Mouse (Mus musculus): ENCODE results near the gene Large1.

DNA sequence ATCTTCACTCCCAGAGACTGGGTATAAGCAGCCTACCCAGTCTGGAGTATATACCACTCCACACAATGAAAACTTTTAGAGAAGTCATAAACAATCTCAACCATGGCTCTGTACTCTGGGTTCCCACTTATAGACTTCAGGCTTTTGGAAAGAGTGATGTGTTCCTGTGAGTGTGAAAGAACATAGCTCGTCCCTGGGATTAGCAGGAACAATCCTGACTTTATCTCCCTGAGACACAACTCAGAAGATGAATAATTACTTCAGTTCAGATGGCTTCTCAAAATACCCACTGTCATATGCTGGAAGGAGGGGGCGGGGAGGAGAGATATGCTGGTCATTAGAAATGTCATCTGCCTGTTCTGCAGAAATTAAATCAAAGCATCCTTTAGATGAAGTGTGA is 192.4 kb downstream of the Large1 start:
- no peak for TF ChIP-seq POLR2A (IDR thresholded peaks at IDR 0.05; ENCODE audit: low read depth, low read length)
- TF ChIP-seq CTCF (IDR thresholded peaks at IDR 0.05; ENCODE audit: borderline replicate concordance, insufficient read depth, low read length), result no peak
